Mouse (Mus musculus): ENCODE measurements around the gene Gm21828. TPM values are rescaled to one million over a fixed set of nuclear protein-coding genes. Genes with fewer than 3 reads are reported as not detected.
"Not testable (repeated sequence)": the region's sequence is repeated elsewhere in the genome, so short reads cannot be mapped to it uniquely, and the experiment has no call there.

The Gm21828 gene
- polyA plus RNA-seq (2012): not detected in 2 replicates

DNA sequence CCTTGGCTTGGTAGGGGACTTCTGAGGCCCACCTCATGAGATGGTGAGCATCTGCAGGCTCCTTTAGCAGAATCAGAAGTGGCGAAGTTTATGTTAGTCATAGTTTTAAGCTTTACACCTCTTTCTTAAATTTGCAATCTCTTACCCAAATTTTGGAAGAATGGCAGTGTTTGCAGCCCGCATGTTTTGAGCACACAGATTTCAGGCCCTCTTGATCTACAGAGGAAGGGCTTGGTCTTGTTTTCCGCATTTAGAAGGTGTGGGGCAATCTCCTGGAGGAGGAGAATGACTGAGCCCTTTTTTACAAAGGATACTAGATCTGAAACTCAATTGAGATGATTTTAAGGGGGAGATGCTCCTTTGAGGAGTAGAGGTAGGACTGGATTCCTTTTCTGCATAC is at the start of gene Gm21828:
TSS of gene Gm21828 (minus strand) at position 101 of the 400 bp plus-strand sequence.
- not testable (repeated sequence) for TF ChIP-seq GATA1 (IDR thresholded peaks at IDR 0.05; ENCODE audit: low read length)

DNA sequence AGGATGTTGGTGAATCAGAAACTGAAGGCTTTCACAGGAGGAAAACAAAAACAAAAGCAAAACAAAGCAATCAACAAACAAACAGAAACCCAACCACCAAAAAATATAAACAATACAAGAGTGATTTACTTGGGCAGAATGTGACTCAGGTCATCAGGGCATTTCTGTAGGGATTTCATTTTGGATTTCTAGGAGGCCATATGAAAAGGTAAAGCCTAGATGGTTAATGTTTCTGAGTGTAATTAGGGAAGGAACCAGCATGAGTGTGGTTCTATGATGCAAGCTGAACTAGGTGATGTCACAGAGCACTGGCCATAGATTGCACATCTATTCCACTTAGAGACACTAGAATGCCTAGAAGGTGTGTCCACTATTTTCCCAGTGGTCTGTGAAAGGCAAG is 28.4 kb upstream of the Gm21828 start, which contains the start of the genes Gm21440 and Gm21454:
TSS of gene Gm21440 (plus strand) at position 301 of the 400 bp plus-strand sequence.
TSS of gene Gm21454 (plus strand) at position 352 of the 400 bp plus-strand sequence.
- TF ChIP-seq GATA1 (IDR thresholded peaks at IDR 0.05; ENCODE audit: low read length): not testable (repeated sequence)

Other genes with a start within 250 kb of the Gm21828 start
- gene Gm20807, start 181.0 kb downstream of the Gm21828 start, polyA plus RNA-seq (2012): not detected in 2 replicates
- gene Gm21891, start 90.4 kb downstream of the Gm21828 start, polyA plus RNA-seq (2012): not detected in 2 replicates
- gene Gm21425, start 62.0 kb downstream of the Gm21828 start, polyA plus RNA-seq (2012): not detected in 2 replicates
- not detected in 2 replicates for gene Gm21440, start 28.5 kb upstream of the Gm21828 start, polyA plus RNA-seq (2012)
- not detected in 2 replicates for gene Gm21454, start 28.5 kb upstream of the Gm21828 start, polyA plus RNA-seq (2012)
- gene Gm21725, start 125.1 kb upstream of the Gm21828 start, polyA plus RNA-seq (2012): not detected in 2 replicates
- gene Gm21866, start 241.7 kb upstream of the Gm21828 start, polyA plus RNA-seq (2012): not detected in 2 replicates